Mouse (Mus musculus): ENCODE results near the gene Anxa1. TPM values are rescaled to one million over a fixed set of nuclear protein-coding genes. Genes with fewer than 3 reads are reported as not detected.

The Anxa1 gene
- total and polyA plus RNA-seq, 3 experiments, result not detected

GRCm38 (mm10) chr19:20345317-20345917 lies 45.3 kb downstream of the Anxa1 start:
- no peaks in the 10 kb centered on the region for H3K9me3 ChIP-seq (replicated peaks; ENCODE audit: insufficient read depth, low read length)
- H3K36me3 ChIP-seq (ENCODE audit: control insufficient read depth in 1 of 2, insufficient read depth in 2 of 2, low read length in 2 of 2), result no peaks in the 10 kb centered on the region
- H3K4me3 ChIP-seq (ENCODE audit: control insufficient read depth in 1 of 2, insufficient read depth in 1 of 2, low read depth in 2 of 2, low read length in 2 of 2), result no peak overlapping the region
- no peak overlapping the region for H3K9ac ChIP-seq (ENCODE audit: control insufficient read depth, low read depth, low read length, poor library complexity, severe bottlenecking)
- no peak overlapping the region for H3K27ac ChIP-seq (ENCODE audit: control insufficient read depth, low read depth, low read length)
- H3K79me2 ChIP-seq (ENCODE audit: control insufficient read depth, insufficient read depth, low read length, poor library complexity), result no peaks in the 10 kb centered on the region
- TF ChIP-seq POLR2AphosphoS2 (IDR thresholded peaks at IDR 0.05; ENCODE audit: low read length) (no peak), CHD2 (IDR thresholded peaks at IDR 0.05; ENCODE audit: low read length) (no peak), BHLHE40 (IDR thresholded peaks at IDR 0.05; ENCODE audit: borderline replicate concordance, low read depth, low read length) (0 out of 2 replicates have a peak, but pooled peaks have one; percentile 32), TAL1 (IDR thresholded peaks at IDR 0.05; ENCODE audit: low read length) (no peak), CTCF (IDR thresholded peaks at IDR 0.05 in 2 of 3, conservative IDR thresholded peaks at IDR 0.05 in 1 of 3; ENCODE audit: control insufficient read depth in 1 of 3, insufficient read depth in 1 of 3, low read depth in 2 of 3, low read length in 3 of 3, poor library complexity in 1 of 3, severe bottlenecking in 1 of 3) (peak; percentile 70 to 85 (median 75)), ZMIZ1 (IDR thresholded peaks at IDR 0.05; ENCODE audit: low read depth, low read length) (no peak), SIN3A (IDR thresholded peaks at IDR 0.05; ENCODE audit: low read length) (no peak), USF1 (IDR thresholded peaks at IDR 0.05; ENCODE audit: low read depth, low read length) (peak; percentile 27; the same call in 1 of the 2 replicates), TCF12 (IDR thresholded peaks at IDR 0.05; ENCODE audit: low read depth, low read length) (no peak), SMC3 (IDR thresholded peaks at IDR 0.05; ENCODE audit: low read depth, low read length) (peak; percentile 61), KAT2A (conservative IDR thresholded peaks at IDR 0.05; ENCODE audit: low read depth, low read length) (no peak), ZC3H11A (IDR thresholded peaks at IDR 0.05; ENCODE audit: low read depth, low read length) (peak; percentile 38), MAX (IDR thresholded peaks at IDR 0.05; ENCODE audit: low read length) (no peak), MAFK (IDR thresholded peaks at IDR 0.05; ENCODE audit: borderline replicate concordance, low read depth, low read length) (no peak), ELF1 (IDR thresholded peaks at IDR 0.05; ENCODE audit: low read depth, low read length) (no peak), ZNF384 (IDR thresholded peaks at IDR 0.05; ENCODE audit: low read depth, low read length) (no peak), MYC (IDR thresholded peaks at IDR 0.05; ENCODE audit: low read depth, low read length) (peak; percentile 57; the same call in 1 of the 2 replicates), POLR2A (IDR thresholded peaks at IDR 0.05; ENCODE audit: control insufficient read depth in 1 of 2, insufficient read depth in 1 of 2, low read depth in 1 of 2, low read length in 2 of 2, poor library complexity in 1 of 2) (no peak), RAD21 (IDR thresholded peaks at IDR 0.05; ENCODE audit: low read depth, low read length) (peak; percentile 65), MXI1 (IDR thresholded peaks at IDR 0.05; ENCODE audit: low read depth, low read length) (no peak), JUND (IDR thresholded peaks at IDR 0.05; ENCODE audit: low read depth, low read length) (no peak), ZKSCAN1 (IDR thresholded peaks at IDR 0.05; ENCODE audit: low read depth, low read length) (no peak), TBP (IDR thresholded peaks at IDR 0.05; ENCODE audit: low read depth, low read length) (no peak), UBTF (IDR thresholded peaks at IDR 0.05; ENCODE audit: borderline replicate concordance, insufficient read depth, low read depth, low read length) (no peak), HCFC1 (IDR thresholded peaks at IDR 0.05; ENCODE audit: low read depth, low read length) (no peak), CHD1 (IDR thresholded peaks at IDR 0.05; ENCODE audit: low read depth, low read length) (no peak), NELFE (IDR thresholded peaks at IDR 0.05; ENCODE audit: low read depth, low read length) (no peak), GABPA (IDR thresholded peaks at IDR 0.05; ENCODE audit: low read depth, low read length) (no peak), ETS1 (IDR thresholded peaks at IDR 0.05; ENCODE audit: low read depth, low read length) (no peak), MYB (IDR thresholded peaks at IDR 0.05; ENCODE audit: low read depth, low read length) (no peak), MAZ (IDR thresholded peaks at IDR 0.05; ENCODE audit: low read depth, low read length) (no peak), RCOR1 (IDR thresholded peaks at IDR 0.05; ENCODE audit: low read depth, low read length) (no peak), POLR2AphosphoS5 (IDR thresholded peaks at IDR 0.05; ENCODE audit: borderline replicate concordance, low read depth, low read length) (no peak), USF2 (IDR thresholded peaks at IDR 0.05; ENCODE audit: borderline replicate concordance in 1 of 2, insufficient read depth in 1 of 2, low read depth in 1 of 2, low read length in 2 of 2) (no peak), NRF1 (IDR thresholded peaks at IDR 0.05; ENCODE audit: insufficient read depth, low read depth, low read length, poor library complexity, severe bottlenecking) (no peak)
- no peaks in the 10 kb centered on the region for H3K4me1 ChIP-seq (ENCODE audit: control insufficient read depth in 1 of 2, insufficient read depth in 2 of 2, low read length in 2 of 2)
- peak; percentile 80 for DNase-seq (ENCODE audit: low read depth, low spot score)
- H3K27me3 ChIP-seq (ENCODE audit: control insufficient read depth in 1 of 2, insufficient read depth in 2 of 2, low read length in 2 of 2), result no peaks in the 10 kb centered on the region
